Mouse (Mus musculus): Measurements from ENCODE around the gene Tmem274. TPM values are rescaled to one million over a fixed set of nuclear protein-coding genes. Genes with fewer than 3 reads are reported as not detected.
"Not testable (repeated sequence)": the region's sequence is repeated elsewhere in the genome, so short reads cannot be mapped to it uniquely, and the experiment has no call there.

Gene Tmem274
- not detected for total RNA-seq (2021)
- long read RNA-seq, experiment 1, result 0 reads
- long read RNA-seq, experiment 2, result 0 reads

DNA sequence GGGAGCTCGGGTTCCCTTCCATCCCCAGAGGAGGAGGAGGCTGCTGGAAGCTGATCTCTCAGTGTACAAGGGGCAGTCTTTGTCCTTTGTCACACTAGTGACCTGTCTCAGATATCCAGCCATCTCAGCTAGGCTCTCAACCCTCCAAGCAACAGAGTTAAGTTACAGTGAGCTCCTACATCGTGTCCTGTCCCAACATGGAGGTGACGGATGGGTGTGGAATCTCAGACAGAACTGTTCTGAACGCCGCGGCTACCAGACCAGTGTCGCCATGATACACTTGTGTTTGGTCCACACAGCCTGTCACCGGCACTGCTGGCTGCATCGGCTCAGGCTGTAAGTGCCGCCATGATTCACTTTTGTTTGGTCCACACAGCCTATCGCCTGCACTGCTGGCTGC is at the start of gene Tmem274:
Gene Tmem274, plus strand, starts transcription at position 301 of the 400 bp plus-strand sequence.
- DNase-seq, result no peak

DNA sequence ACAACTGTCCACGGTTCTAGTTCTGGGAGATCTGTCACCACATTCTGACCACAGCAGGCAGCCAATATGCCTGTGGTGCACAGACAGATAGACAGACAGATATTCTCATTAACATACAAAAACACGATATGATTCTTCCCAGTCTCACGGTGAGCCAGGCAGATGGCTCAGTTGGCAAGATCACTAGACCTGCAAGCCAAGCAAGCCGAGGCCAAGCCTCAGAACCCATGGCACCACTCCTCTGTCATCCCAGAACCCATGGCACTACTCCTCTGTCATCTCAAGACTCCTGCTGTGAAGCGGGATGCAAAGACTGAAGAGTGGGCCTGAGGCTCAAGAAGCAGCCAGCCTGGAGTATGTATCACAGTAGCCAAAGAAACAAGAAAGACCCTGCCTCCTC is 47.6 kb upstream of the Tmem274 start:
- DNase-seq, result no peak

DNA sequence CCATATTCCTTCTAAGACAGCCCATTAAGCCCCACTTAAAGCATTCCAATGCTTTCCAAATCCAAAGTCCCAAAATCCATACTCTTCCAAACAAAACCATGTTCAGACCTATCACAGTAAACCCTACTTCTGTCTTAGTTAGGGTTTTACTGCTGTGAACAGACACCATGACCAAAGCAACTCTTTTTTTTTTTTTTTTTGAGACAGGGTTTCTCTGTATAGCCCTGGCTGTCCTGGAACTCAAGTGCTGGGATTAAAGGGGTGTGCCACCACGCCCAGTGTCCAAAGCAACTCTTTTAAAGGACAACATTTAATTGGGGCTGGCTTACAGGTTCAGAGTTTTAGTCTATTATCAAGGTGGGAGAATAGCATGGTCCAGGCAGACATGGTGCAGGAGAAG is 45.3 kb upstream of the Tmem274 start:
- not testable (repeated sequence) for DNase-seq

DNA sequence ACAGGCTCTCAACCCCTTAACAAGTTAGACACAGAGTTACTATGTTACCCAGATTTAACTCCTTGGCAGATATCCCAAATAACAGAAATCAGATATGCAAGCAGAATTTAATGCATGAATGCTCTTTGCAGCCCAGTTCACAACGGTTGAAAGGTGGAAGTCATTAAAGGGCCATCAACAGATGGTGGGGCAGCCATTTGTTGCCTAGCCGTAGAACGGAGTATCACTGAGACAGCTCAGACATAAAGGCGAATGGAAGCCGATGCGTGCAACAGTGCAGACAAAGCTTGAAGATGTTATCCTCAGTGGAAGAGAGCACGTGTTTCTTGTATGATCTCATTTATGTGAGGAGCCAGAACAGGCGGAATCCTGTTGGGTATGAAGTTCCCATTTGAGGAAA is 36.6 kb upstream of the Tmem274 start:
- no peak for DNase-seq

DNA sequence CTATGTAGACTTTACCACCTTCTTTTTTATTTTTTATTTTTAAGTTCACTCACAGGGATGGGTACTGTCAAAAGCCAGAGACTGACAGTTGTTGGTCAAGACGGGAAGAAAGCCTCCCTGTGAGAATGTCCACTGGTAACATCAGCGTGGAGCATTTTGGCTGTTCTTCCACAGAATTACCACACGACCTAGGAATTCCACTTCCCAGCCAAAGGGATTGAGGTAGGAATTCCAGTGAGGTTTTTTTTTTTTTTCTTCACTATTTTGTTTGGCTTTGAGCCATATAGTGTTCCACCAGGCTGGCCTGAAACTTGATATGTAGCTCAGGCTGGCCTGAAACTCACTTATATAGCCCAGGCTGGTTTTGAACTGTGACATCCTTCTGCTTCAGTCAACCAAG is 34.7 kb upstream of the Tmem274 start:
- no peak for DNase-seq

DNA sequence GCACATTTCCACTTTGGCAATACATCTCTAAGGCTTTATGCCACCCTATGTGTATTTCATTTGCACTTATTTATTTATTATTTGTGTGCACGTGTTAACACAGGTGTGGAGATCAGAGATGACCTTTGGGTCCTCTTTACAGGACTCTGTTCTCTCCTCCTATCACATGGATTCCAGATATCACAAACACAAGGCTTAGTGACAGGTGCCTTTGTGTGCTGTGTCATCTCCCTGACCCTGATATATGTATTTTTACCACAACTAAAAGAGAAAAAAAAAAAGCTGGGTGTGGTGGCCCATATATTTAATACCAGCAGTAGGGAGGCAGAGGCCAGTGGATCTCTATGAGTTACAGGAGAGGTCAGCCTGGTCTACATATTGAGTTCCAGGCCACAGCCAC is 32.7 kb upstream of the Tmem274 start:
- no peak for DNase-seq

DNA sequence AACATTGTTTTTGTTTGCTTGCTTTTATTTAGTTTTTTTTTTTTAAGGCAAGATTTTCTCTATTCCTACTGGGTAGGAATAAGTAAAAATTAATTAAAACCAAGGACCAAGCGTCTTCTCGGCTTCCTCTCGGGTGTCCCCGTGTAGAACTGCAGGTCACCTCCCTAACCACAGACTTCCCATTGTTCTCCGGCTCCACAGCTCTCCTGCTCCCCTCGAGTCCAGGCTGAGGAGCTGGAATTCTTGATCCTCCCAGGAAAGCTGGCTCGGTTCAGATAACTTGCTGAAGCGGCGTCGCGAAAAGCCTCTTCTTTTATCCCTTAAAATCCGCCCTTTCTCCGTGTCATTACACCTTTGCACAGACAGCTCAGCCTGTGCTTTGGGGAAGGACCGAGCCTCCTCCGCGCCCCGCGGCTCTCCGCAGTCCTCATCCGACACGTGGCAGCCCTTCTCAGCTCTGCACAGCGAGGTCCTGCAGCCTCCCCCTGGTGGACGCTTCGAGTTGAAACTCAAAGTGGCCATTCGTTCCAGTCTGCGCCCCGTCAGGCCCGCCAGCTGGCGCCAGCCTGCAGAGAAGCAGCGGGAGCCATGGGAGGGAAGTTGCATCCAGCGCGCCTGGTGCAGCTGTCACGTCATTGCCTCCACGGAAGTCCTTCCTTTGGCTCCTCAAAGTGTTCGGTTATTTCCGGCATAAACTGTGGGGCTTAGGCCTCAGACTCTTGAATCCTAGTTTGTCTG is 32.0 kb upstream of the Tmem274 start:
- DNase-seq, result peak; percentile 89

DNA sequence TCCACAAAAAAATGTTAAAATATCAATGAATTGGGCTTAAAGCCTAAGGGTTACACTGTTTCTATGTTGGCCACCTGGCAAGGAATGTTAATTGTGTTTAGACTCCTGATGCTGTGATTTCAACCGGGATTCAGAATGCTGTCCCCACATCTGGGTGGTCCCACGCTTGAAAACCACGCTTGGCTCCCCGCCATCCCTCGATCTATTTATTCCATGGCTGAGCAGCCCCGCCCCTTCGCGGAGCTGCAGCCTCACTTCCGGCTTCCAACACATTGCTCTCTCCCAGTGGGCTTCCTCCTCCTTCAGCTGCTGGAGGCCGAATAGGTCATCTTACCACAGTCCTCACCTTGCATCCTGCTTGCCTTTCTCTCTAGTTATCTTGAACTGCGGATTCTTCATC is 31.3 kb upstream of the Tmem274 start:
- peak; percentile 60 for DNase-seq

DNA sequence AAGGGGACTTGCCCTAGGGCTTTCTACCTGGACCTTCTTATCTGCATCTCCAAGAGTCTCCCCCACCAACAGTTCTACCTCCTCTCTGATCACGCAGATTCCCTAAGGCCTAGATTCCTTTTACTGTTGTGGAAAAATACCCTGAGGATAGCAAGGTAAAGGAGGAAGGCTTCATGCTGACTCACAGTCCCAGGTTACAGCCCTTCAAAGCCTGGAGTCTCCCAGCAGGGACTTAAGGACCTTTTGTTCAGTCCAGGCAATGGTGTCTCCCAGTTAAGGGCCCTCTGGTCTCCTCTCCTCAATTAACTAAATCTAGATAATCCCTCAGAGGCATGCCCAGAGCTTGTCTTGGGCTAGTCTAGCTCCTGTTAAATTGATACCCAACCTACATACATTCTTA is 30.9 kb upstream of the Tmem274 start:
- DNase-seq, result no peak

DNA sequence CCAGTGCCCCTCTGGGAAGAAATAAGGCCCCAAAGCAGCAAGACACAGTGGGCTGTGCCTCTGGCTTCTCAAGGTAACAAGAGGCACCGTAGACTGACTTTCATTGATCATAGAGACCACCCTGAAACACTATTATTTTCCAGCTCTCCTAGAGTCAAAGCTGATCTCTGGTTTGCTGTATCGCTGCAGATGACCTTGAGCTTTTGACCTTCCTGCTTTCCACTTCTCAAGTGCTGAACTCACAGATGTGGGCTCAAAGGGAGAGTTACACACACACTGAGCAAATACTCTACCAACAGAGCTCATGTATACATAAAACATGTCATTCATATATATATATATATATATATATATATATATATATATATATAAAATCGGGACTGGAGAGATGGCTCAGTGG is 26.5 kb upstream of the Tmem274 start:
- DNase-seq, result no peak

DNA sequence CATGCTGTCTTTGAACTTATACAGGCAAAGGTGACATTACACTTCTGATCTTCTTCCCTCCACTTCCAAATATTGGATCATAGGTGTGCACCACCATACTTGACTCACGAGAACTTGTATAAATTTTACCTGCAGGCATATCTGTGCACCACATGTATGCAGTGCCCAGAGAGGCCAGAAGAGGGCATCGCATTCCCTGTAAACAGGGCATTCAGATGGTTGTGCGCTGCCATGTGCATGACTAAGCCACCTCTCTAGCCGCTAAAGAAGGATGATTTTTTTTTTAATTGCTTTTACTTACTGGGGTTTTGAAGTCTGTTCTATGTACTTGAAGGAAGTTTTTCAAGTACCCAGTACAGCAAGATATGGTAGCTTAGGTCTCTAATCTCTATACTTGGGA is 23.5 kb upstream of the Tmem274 start:
- peak; percentile 34 for DNase-seq

DNA sequence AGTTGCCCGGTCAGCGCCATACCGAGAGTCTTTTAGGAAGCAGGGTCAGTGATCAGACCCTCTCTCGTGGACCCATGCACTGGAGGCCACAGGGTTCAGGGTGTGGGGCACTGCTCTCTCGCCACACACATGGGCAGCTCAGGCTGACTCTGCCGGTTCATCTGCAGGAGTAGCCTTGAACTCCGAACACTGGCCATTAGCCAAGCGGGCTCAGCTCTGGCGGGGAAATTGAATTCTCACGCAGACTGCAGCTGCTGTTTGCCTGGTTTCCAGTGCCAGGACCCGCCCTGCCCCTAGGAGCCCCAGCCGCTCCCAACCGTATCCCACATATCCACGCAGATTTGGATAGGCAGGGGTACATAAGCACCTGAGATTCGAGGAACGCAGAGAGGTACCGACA is 22.9 kb upstream of the Tmem274 start:
- DNase-seq, result peak; percentile 47

DNA sequence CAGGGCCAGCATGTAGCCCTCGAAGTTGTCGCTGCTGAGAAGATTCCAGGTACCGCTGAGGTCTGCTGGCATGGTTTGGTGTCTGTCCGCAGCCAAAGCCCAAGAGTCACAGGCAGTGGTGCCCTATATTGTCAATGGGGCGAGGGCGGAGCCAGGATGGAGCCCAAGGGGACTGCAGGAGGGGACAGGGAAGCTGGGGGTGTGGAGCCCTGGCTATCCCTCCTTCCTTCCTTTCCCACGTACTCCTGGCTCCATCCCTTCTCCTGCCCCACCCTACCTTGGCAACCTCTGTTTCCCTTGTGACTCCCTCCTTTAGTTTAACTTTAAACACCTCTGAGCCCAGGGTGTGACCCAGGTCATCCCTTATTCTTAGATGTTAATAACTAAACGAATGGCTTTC is 22.3 kb upstream of the Tmem274 start, which contains the start of gene Rbp7:
Gene Rbp7, minus strand, starts transcription at position 100 of the 400 bp plus-strand sequence.
- no peak for DNase-seq

DNA sequence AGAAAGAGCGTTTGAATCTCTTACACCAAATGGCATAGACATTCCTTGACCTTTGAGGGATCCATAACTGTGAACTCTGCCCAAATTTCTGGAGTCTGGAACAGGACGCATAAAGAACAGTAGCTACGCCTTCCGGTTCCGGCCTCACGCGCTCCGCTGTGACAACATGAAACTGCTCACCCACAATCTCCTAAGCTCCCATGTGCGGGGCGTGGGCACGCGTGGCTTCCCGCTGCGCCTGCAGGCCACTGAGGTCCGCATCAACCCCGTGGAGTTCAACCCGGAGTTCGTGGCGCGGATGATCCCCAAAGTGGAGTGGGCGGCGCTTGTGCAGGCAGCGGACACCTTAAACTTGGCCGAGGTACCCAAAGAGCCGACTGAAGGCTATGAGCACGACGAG is 20.0 kb upstream of the Tmem274 start:
- DNase-seq, result not testable (repeated sequence)

DNA sequence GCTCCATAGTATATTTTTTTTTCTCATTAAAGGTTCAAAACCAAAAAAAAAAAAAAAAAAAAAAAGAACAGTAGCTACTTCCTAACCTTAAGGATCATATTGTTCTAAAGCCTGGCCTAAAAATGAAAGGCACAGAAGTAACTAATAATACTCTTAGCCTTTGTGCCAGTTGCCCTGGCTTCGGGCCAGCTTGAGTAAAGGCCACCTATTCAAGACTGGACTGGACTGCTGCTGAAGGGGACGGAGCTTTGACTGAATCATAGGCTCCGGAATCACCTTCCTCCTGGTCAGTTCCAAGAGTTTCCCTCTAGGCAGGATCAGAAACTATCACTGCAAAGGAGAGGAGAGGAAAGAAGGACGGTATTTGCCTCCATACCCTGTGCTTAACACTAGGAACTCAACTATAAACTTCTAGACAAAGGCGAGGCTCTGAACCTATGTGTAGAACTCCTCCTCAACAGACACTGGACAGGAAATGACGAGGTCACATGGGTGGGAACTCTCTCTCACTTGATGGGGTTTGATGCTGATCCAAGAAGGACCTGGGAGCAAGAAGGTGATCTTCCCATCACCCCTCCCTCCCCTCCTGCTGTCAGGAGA is 19.2 kb upstream of the Tmem274 start:
- peak; percentile 26 for DNase-seq

DNA sequence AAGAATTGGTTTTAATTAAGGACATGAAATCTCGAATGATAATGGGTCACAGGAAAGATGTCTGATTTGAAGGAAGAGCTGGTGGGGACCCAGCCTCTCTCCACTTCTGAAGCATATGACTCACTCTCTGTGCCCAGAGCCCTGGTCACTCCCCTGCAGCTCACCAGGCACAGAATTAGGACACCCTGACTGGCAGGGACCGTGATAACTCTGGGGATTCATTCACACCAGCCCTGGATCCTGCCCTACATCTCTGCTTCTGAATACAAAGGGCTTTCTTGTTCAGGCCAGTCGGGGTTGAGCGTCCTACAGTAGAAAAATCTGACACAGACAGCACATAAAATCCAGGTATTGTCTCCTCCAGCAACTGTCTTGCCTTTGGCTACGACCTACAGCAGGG is 18.7 kb upstream of the Tmem274 start:
- no peak for DNase-seq

DNA sequence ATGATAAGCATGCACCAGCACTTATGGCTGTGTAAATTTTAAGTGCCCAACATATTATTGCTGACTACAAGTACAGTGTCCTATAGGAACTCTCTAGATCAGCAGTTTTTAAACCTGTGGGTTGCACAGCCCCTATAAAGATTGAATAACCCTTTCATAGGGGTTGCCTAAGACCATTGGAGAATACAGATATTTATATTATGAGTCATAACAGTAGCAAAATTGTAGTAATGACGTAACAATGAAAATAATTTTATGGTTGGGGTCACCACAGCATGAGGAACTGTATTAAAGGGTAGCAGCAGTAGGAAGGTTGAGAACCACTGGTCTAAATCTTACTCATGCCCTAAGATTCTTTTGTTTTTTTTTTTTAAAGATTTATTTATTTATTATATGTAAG is 17.8 kb upstream of the Tmem274 start:
- no peak for DNase-seq

DNA sequence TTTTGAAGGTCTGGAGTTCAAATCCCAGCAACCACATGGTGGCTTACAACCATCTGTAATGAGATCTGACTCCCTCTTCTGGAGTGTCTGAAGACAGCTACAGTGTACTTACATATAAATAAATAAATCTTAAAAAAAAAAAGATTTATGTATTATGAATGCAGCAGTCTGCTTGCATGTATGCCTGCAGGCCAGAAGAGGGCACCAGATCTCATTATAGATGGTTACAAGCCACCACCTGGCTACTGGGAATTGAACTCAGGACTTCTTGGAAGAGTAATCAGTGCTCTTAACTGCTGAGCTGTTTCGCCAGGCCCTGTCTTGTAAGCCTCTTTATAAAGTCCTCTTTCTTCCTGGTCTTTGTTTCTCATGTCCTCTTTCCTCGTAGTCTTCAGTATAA is 16.7 kb upstream of the Tmem274 start:
- not testable (repeated sequence) for DNase-seq

DNA sequence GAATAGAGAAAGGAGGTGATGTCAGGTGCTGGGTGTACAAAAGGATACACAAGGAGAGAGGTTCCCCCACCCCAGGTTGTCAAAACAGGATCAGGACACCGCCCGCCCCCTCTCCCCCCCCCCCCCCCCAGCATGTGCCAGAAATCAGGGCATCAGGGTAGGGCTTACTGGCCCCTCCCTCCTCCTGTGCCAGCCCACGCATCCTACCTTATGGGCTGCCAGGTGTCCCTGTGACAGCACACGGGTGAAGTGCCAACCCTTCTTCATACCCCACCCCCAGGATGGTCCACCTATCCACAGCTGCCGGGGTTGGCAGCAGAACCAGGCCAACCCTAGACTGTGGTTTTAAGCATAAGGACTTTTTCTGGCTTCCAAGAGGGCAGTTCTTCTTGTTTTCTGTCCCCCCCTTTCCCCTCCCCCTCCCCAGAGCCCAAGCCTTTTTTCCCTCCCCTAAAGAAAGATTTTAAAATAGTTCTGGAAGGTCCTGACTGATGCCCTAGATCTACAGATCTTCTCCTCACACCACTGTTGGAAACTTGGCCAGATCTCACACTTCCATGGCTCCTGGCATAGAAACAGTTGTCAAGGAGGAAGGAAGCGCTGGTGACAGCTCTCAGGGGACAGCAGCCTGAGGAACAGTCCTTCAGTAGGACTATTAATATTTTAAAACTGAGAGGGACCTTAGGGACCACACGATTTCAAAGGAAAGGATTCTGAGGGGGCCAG is 15.4 kb upstream of the Tmem274 start:
- no peak for DNase-seq

DNA sequence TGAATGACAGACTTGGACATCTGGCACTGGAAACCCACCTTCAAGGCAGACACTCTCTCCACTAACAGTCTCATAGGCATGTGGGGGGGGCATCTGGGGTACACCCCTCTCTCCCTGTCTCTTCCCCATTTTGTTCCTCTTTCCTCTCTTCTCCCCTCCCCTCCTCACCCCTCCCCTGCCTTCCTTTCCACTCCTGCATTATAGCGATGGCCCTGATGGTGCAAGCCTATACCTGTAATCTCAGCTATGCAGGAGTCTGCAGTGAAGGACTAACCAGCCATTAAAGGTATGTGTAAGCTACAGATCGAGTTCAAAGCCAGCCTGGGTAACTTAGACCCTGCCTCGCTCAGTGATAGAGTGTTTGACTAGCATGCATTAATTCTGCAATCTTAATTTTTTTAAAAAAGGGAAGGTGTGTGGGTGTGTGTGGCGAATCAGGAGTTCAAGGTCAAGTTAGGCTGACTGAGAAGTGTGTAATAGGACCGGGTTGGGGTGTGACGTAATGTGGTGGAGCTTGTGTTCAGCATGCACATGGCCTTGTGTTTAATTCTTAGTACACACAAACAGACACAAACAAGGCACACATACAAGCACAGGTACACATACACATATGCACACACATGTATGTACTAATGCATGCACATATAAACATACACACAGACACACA is 14.7 kb upstream of the Tmem274 start:
- DNase-seq, result no peak

DNA sequence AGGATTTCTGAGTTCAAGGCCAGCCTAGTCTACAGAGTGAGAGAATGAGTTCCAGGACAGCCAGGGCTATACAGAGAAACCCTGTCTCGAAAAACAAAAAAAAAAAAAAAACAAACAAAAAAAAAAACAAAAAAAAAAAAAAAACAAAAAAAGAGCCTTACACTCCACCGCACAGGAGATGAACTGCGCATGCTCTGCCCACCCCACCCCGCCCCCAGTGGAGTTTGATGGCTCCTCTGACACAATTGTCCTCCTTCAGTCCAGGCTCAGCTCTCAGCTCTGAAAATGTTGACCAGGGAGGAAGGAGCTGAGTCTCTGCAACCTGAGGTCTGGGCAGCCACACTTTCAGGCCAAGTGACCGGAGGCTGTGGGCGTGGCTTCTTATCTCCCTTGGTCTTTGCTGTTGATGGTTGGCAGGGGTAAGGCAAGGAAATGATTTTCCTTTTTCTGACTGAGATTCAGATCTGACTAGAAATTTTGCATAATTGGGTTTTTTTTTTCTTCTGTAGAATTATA is 13.7 kb upstream of the Tmem274 start:
- DNase-seq, result no peak

DNA sequence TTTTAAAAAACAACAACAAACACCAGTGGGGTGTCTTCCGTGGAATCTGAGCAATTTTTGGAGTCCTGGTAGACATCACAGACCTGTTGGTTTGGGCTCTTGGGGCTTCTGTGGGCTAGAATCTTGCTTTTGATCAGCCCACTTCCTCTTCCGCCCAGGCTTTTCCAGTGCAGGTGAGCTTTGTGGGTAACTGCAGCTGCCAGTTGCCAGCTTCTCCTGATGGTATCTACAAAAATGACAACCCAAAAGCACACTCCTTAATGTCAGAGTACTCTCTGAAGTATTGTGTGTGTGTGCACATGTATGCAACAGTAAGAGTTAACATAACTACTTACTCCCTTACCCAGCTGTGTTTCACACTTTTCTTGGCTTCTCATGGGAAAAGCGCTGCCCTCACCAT is 7.6 kb upstream of the Tmem274 start:
- DNase-seq, result no peak

DNA sequence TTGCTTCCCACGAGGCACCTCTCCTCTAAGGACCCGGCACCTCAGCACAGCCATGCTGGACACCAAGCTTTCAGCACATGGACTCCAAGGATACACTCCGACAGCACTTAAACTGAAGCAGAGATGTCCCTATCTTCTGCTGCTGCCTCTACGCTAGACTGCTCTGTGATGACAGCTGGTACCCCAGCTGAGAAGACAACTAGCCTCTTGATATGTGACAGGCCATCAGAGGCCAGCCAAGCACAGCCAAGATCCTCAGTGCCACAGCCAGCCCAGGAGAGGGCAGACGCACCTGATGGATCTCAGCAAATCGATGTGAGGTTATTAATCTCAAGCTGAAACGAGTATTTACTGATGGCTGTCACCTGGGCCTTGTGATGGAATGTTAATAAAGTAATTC is 2.1 kb upstream of the Tmem274 start:
- no peak for DNase-seq

Data from gastrocnemius, postnatal 10 days (tissue).